Mouse (Mus musculus) gonadal fat pad, adult 2 months (tissue): Measurements from ENCODE around the gene Cryl1. TPM values are rescaled to one million over a fixed set of nuclear protein-coding genes. Genes with fewer than 3 reads are reported as not detected.

Source experiments
- DNase-seq: peaks from one replicate; pipeline ENCODE4 v3.0.0-alpha.2; 2012; ENCODE audit warnings: low read depth
- polyA plus RNA-seq: library from polyadenylated mRNA; depleted of rRNA; stranded (reverse); fragments of >200 nt; gene quantifications from 2 replicates; pipeline ENCODE4 v1.2.3, GENCODE M21; 2012; rRNA removed

Gene Cryl1
- 62.2 and 70.3 TPM in 2 replicates for polyA plus RNA-seq

DNA sequence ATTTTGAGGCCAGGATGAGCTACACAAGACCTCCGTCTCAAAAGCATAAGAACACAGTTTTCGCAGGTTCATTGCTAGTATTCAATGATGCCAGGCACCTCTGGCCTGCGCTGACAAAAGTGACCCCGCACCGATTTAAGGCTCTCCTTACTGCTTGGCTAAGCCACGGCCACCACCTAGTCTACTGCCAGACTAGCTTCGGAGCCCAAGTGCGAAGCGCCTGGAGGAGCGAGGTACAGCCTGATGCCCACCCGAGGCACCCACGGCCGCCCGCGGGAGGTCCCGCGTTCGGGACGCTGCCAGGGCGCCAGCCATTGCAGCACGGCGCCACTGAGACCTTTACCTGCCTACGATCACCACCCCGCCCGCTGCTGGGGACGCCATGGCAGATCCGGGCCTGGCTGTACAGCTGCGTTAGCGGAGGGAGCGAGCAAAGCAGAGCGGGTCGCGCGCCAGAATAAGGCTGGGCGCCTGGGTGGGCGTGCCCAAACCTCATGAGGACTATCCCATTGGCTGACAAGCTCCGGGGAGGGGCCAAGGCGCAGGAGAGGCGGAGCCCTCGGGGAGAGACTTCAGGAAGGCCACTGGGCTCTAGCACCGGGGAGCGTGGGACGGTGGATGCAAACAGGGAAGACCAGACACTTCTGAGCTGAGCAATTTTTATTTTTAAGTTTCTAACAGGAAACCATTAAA is at the start of gene Cryl1:
TSS of gene Cryl1 (minus strand) at position 465 of the 693 bp plus-strand sequence.
- DNase-seq, result peak; percentile 65

DNA sequence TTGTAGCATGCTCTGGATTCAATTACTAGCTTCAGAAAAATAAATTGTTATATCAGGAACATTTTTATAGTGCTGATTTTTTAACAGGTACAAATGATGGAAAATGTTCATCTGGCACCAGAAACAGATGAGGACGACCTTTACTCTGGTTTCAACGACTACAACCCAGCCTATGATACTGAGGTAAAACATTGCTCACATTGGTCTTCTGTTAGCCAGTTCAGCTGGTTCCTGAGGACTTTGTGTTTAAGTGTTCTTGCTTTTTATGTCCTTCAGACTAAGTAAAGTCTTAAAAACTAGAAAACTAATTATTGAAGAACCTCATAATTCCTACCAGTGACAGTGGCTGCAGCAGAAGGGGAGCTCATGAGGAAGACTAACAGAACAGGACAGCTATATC is 32.1 kb upstream of the Cryl1 start:
- DNase-seq, result no peak

DNA sequence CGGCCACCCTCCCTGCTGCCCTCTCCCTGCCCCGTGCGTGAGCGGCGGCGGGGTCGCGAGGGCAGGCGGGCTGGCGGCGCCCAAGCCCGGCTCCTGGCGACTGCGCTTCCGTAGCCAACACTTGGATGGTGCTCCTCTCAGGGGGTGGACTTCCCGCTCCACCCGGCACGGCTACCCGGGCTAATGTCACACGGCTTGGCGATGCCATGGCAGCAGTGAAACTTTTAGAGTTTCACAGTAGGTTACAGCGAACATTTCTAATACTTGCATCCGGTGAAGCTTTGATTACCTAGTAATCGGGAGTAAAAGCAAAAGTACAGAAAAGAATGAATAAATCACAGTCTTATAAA is 25.9 kb upstream of the Cryl1 start:
- DNase-seq, result no peak

DNA sequence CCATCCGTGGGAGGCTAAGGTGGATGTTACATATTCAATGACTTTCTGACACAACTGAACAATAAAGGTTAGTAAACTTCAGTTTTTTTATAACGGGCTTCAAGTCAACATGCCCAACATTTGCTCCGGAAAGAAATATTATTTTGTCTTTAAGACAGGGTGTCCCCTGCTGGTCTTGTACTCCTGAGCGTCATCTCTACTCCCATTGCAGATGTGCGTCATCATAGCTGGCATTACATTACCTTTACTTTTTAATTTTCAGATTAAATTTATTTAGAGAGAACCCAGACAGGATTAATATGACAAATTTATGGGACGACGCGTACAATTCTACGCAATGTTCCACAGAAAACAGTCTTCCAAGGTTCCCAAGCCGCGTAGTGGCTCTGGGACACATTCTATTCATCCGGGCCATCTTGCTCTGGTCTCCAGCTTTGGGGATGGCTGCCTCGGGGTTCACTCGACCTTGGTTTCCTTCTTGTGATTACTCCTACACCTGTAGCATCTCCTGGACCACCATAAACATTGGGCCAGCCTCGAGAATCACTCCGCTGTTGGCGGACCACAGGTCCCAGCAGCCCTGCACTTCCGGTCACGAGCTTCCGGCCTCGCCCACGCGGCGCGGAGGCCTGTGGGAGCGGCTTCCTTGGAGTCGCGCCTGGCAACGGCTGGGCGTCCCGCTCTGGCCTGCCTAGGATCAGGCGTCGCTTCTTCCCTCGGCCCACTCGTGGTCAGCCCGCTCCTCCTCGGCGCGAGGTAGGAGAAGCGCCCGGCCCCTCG is 25.3 kb upstream of the Cryl1 start, which contains the start of gene Ift88:
TSS of gene Ift88 (plus strand) at position 631 of the 780 bp plus-strand sequence.
- DNase-seq, result peak; percentile 34

DNA sequence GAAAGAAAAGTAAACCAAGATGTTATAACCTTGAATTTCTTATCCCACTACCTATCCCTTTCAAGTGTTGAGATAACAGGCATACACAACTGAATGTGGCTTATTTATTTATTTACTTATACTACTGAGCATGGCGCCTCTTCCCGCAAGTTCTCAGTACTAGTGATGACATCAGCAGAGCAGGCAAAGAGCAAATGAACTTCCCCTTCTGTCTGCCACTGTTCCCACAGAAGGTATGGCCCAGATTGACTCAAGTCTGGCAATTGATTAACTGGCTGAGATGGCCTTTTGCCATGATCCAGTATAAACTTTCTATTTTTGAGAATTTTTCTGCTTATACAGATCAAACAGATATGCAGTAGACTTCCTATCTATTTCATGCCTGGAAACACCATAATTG is 18.9 kb upstream of the Cryl1 start:
- no peak for DNase-seq

DNA sequence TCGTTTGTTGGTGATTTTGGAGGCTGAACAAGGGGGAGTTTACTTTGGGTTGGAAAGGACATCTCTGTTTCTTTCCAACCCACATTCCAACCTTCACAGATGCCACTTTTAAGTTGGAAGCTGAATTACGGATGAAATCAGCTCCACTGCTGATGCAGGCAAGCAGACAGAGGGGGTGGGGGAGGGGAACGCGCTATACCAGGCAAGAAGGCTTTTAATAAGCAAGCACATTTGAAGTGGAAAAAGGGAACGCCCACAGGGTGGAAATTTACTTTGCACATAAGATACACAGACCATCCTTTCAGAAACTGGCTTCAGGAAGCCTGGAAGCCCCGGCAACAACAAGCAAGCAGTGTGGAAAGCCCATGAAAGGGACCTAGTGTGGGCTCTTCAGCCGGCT is 13.8 kb upstream of the Cryl1 start:
- no peak for DNase-seq

DNA sequence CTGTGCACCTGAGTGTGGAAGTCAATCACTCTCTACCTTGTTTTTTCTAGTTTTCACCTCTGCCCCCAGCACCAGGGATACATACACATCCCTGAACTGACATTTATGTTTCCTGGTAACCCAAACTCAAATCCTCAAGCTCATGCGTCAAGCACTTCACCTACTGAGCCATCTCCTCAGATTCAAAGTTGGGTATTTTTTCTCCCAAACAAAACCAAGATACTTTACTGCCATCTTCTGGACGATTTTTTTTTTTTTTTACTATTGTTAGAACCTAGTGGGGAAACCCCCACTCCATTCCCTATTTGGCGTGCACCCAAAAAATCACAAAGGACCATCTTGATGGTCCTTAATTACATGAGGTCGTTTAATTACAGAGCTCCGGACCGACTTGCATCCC is 10.8 kb upstream of the Cryl1 start:
- DNase-seq, result no peak

DNA sequence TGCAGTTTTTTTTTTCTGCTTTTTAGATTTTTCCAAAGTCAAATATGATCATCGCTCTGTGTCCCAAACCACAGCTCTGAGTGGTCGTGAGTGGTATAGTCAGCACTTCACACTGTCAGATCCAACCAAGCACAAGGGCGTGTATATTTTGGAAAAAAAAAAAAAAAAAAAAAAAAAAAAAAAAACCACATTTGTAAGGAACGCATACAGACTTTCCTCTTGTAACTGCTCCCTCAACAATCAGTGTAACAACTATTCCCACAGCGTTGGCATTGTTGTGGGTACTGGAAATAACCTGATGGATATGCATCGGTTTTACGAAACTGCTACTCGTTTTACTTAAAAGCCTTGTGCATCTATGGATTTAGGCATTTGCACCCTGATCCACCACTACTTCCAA is 9.8 kb upstream of the Cryl1 start:
- no peak for DNase-seq

DNA sequence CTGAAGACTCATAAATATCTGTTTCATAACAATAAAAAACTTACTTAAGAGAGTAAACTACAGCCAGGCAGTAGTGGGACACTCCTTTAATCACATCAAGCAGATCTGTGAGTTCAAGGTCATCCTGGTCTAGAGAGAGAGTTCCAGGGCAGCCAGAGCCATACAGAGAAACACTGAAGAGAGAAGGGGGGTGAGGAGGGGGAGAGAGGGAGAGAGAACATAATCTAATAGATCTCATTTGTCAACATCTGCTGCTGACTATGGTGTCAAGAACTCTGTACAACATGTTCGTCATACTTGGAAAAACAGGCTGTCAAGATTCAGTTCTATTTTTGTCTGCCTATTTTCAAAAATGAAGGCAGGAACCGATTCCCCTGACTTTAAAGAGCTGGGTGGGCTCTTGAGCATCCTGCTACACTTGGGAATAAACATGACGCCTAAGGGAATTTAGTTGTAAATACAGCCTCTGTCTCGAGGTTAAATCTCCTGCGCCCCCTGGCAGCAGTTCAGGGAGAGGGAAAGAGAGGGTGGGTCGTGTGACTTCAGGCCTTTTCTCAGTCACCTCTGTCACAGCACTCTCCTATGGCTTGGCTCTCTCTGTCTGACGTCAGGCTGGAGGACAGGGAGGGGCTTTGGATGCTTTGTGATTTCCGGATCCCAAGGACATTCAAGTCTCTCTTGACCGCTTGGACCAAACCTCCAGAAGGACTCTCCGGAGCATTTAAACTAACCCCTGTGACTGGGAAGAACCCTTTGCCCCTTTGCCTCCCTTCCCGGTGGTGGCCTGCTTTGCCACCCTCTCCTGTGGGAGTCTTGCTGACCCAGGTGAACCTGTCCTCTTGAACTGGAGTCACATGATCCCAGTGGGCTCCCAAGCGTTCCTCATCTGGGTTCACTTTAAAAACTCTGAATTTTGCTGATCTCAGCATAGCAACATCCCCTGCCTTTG is 9.0 kb upstream of the Cryl1 start:
- no peak for DNase-seq

DNA sequence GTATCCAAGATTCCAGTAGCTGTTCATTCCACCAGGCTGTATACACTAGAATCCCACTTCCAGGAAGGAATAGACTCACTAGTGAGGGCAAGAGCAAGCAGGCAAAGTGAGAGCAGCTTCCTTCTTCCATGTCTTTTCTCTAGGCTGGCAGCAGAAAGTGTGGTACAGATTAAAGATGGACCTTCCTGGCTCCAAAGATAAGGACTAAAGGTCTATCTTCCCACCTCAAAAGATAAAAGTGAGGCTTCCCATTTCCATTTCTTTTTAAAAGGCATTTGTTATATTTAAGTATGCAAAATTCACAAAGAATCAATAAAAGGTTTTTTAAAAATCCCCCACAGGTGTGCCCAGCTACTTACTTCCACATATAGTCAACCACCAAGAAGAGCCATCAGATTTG is 4.5 kb upstream of the Cryl1 start:
- DNase-seq, result no peak

DNA sequence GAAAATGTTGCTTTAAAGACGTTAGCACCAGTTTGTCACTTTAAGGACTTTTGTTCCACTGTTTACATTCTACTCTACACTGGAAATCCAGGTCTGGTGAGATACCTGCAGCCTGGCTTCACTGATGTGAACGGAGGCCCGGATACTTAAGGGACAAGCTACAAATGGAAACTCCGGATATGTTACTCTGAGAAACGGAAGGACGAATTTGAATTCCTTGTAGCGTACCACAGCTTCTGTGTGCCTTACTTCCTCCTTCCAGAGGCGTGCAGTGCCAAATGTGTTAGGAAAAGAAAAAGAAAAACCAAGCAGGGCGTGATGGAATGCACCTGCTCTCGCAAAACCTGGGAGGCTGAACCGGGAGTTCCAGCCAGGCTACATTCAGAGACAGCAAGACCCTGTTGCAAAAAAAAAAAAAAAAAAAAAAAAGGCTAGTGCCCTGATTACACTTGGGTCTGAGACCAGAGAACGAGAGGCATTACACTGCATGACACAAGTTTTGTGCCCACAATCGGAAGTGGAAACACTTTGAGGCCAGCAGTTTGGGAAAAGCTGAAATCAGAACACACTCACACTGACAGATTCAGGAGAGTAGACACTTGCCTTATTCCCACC is 591 bp upstream of the Cryl1 start:
- DNase-seq, result no peak

DNA sequence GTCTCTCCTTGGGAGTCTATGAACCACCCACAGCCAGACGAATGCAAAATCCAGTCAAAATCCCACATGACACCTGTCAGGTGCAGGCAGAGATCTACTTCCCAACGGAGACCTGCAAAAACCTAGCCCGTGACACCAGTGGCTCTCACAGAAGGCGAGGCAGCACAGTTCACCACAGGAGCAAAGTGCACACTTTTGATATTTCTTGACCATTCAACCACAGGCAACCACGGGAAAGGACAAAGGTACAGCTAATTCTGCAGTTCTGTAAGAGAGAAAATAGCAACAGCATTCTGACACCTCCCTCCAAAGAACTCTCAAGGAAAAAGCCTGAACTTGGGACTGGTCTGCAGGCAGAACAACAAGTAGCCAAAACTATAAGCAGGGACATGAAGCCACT is 1.1 kb downstream of the Cryl1 start:
- no peak for DNase-seq

DNA sequence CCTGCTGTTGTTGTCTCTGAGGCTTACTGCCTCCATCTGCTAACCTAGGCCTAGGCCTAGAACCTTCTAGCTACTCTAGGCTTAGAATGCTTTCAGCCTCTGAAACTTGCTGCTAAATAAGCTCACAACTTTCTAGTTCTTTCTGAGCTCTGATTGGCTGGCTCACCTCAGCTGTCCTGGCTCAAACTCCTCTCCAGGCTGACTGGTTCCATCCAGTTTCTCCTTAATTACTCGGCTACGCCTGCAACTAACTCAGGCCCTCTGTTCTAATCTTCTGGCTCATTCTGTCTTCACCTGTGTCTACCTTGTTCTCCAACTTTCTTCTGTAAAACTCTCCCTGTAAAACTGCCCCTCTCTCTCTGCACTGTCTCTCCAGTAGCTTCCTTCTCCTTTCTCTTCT is 2.9 kb downstream of the Cryl1 start:
- DNase-seq, result no peak

DNA sequence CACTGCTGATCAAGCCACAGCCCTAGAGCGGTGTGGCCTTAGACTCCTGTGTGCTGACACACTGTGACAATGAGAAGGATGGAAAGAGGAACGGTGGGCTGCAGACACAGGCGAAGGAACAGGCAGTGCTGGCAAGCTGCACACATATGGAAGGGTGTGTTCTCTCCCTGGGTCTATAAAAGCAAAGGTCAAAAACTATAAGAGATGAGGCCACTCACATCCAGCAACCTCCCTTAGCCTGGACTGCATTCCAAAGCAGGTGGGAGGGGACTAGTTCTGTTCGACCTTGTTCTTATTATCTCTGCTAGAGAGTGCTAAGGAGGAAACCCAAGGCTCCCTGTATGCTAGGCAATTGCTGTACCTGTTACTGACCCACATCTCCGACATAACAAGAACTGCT is 6.1 kb downstream of the Cryl1 start:
- no peak for DNase-seq

DNA sequence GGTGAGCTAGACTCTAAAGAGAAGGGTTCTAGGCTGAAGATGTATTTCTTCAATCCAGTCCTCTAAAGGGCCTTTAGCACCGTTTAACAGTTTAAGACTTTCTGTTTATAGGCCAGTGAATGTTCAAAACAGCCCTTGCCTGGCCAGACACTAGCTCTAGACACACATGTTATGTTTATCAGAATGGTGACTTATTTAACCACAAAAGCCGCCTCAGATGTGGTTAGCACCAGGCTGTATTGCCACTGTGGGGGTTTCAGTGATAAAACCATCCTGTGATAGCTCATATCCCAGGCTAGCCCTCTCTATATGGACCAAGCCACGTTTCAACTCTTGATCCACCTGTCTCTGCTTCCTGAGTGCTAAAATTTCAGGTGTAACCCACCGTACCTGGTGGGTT is 6.7 kb downstream of the Cryl1 start:
- DNase-seq, result no peak

DNA sequence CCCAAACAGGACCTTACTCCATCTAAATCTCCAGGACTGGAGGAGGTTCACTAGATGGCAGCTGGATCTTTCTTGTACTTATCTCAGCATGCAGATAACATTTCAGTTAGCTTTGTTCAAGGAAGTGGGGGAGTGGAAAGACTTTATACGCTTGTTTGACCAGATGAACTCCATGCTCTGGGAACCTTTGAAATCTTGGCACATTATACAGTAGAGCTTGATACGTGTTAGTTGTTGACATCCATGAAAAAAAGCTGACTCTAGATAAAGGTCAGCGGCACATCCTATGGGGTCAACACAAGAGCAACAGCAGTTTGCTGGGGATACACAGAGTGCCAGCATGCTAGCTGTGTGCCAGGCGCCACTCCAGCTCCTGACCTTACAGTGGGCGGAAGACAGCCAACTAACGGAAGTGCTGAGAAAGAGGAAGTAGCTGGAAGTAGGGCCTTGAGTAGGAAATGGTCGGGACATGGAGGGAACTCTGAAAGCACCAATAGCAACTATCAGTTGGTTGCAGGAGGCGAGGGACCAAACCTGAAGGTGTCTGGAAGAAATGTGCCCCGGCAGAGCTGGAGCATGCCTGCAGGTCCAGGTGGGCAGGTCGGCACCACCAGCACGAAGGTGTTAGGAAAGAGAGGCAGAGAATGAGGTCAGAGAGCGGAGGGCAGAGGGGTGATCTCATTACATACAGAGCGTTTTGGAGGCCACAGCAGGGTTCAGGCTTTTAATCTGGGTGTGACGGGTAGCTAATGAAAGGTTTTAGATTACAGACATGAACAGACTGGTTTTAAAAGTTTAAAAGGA is 11.4 kb downstream of the Cryl1 start:
- no peak for DNase-seq

DNA sequence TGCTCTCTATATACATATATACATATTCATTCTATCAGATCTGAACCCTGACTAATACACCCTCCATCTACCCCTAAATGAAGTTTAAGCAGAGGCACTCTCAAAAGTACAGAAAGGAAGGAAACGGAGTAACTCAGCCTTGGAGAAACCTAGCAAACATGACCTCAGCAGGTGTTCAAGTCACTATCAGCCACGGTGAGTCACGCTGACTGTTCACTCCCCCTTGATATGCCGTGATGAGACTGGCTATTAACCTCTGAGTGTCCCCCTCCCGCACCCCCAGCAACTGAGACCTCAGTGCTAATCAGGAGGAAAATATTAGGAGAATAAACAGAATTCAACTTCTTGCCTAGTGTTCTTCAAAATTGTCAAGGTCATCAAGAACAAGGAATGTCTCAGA is 12.7 kb downstream of the Cryl1 start:
- no peak for DNase-seq

DNA sequence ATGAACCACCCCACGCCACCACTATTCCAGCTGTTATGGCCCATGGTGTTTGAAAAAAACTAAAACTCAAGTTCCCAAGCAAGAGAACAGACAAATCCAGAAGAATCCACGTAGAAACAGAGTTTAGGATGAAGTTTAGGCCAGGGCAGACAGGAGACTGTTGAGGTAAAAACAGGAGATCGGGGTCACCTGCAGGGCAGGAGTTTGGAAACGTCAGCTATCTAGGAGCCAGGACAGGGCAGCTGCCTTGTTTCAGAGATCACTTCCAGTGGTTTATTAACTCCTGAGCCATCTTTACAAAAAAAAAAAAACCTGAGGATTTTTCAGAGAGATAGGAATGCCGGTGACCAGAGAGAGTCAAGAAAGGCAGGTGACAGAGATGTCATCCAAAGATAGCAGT is 20.8 kb downstream of the Cryl1 start:
- no peak for DNase-seq

DNA sequence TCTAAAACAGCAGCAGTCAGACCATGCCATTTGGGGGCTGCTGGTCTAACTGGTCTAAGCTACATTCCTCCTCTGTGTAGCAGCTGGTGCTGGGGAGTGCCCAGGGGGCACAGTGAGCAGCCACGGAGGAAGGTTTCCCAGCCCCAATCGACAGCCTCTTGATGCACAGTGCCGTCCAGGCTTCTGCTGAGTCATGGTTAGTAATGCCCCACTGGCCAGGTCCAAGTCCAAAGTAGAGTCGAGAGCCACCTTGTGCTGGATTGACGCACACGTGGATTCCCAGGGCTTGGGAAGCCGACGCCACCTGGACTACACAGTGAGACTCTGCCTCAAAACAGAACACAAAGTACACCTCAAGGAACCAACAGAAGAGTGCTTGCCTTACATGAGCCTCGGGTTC is 21.4 kb downstream of the Cryl1 start:
- no peak for DNase-seq

DNA sequence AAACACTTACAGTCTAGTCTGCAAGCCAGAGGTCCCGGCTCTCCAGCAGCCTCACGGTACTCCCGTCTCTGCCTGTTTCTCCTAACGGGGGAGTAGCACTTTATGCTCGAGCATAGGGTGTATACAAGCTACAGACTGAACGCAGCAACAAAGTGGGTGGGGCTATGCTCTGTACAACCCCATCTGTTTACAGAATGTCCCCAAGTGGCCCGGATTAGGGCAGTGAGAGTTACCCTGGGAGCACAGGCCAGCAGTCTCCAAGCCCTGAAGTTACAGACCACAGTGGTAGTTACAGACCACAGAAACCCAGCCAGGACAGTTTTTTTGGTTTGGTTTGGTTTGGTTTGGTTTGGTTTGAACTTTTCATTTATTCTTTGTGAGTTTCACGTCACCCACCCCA is 22.3 kb downstream of the Cryl1 start:
- DNase-seq, result no peak

DNA sequence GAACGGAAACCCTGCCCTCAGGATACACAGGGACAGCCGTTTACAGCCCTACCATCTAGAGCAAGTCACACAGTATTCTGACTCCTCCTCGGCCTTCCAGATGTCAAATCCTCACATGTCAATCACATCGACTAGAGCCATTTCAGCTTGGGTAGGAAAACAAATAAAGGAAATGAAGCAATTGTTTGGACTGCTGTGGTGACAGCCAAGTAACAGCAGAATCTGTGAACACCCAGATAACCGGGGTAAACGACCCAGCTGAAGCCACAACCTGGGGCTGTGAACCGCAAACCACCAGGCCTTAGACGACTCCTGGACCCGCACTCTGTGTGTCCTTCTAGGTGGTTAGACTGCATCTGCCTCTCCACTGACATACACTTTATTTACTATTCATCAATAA is 23.1 kb downstream of the Cryl1 start:
- DNase-seq, result no peak
